Mouse (Mus musculus): ENCODE measurements around the gene Cacna1f. TPM values are rescaled to one million over a fixed set of nuclear protein-coding genes. Genes with fewer than 3 reads are reported as not detected.

The Cacna1f gene
- polyA plus RNA-seq, 1 experiment from 2014 or later: 0.49 TPM

DNA sequence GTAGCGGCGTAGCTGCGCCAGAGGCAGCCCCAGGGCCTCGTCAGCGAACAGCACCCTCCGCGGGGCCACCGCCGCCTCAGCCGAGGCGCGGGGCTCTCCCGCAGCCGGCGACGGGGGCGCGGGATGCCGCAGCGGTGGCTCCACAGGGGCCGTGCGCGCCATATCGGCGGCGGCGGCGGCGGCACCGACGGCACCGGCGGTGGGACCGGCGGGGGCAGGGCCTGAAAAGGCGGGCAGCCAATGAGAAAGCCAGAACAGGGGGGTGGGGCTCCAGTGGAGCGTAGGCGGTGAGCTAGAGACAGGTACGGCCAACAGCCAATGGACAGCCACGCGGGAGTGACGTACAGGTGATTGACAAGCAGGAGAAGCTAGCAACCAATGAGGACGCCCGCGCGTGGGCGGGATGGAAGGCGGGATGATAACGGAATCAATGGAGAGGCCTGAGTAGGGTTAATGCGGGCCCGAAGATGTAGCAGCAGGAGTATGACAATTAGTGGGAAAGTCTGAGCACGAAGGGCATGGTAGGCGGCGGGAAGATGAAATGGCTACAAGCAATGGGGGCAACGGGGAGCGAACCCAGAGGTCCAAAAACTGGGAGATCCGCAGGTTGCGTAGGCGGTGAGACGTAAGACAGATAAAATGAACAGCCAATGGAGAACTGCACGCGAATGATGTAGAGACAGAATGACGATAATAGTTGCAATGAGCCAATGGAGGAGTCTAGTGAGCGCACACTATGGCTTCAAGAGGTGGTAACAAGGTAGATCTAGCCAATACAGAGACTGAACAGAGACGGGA lies 32.6 kb upstream of the Cacna1f start, which contains the start of gene Ppp1r3f:
Gene Ppp1r3f, minus strand, starts transcription at position 197 of the 798 bp plus-strand sequence.
- H3K9me3 ChIP-seq (replicated peaks; ENCODE audit: control insufficient read depth, low read length, poor library complexity, severe bottlenecking): no peaks in the 10 kb centered on the region
- H3K36me3 ChIP-seq (ENCODE audit: control insufficient read depth, insufficient read depth, low read length): no peaks in the 10 kb centered on the region
- H3K27me3 ChIP-seq (ENCODE audit: control insufficient read depth, insufficient read depth, low read depth, low read length): no peaks in the 10 kb centered on the region
- peak within 1 kb of the TSS; percentile 72 for H3K9ac ChIP-seq (ENCODE audit: low read depth, low read length)
- peak within 1 kb of the TSS; percentile 52 for H3K4me3 ChIP-seq (ENCODE audit: low read depth, low read length)
- H3K27ac ChIP-seq (ENCODE audit: low read length): peak within 1 kb of the TSS; percentile 92
- H3K4me2 ChIP-seq (ENCODE audit: low read length): peak within 1 kb of the TSS; percentile 58
- peaks cover 28% of the 10 kb centered on the region for H3K4me1 ChIP-seq (ENCODE audit: control insufficient read depth, insufficient read depth, low read length)
- 25% methylated on average over 34 of the region's 65 CpGs for WGBS
- ATAC-seq: peak; percentile 98

DNA sequence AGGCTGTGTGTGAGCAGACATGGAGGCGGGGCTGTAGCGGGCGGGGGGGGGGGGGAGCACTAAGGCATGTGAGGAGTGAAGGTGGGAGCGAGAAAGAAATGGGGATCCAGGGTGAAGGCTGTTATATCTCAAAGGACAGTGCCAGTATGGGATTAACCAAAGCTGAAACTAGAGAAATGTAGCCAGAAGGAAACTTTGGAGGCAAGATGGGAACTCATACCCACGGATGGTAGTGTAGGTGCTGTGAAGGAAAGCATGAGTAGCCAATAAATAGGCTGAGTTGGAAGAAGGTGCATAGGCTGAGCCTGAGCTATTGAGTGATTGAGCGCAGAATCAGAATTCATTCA lies 32.0 kb upstream of the Cacna1f start:
- no peaks in the 10 kb centered on the region for H3K36me3 ChIP-seq (ENCODE audit: control insufficient read depth, insufficient read depth, low read length)
- peaks cover 28% of the 10 kb centered on the region for H3K4me1 ChIP-seq (ENCODE audit: control insufficient read depth, insufficient read depth, low read length)
- peak; percentile 19 for ATAC-seq
- H3K9ac ChIP-seq (ENCODE audit: low read depth, low read length): peak overlapping the region; percentile 42; the same call in 1 of the 2 replicates
- H3K27ac ChIP-seq (ENCODE audit: low read length): peak overlapping the region; percentile 92
- peak overlapping the region; percentile 52 for H3K4me3 ChIP-seq (ENCODE audit: low read depth, low read length)
- H3K4me2 ChIP-seq (ENCODE audit: low read length): peak overlapping the region; percentile 48
- no peaks in the 10 kb centered on the region for H3K27me3 ChIP-seq (ENCODE audit: control insufficient read depth, insufficient read depth, low read depth, low read length)
- 14% methylated on average over 5 of the region's 6 CpGs for WGBS
- H3K9me3 ChIP-seq (replicated peaks; ENCODE audit: control insufficient read depth, low read length, poor library complexity, severe bottlenecking): no peaks in the 10 kb centered on the region

DNA sequence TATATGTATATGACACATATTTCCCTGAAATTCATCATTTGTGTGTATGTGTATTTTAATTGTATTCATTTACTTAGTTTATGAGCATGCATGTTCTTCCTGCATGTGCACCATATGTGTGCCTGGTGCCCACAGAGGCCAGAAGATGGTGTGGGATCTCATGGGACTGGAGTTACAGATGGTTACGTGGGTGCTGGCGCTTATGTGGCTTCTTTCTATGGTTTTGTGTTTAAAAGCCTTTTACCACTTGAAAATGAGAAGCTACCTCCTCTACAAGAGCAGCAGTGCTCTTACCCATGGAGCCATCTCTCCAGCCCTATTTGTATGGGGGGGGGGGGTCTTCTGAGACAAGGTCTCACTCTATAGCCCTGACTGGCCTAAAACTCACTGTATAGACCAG lies 25.7 kb upstream of the Cacna1f start:
- Histone ChIP-seq H3K27me3 (ENCODE audit: control insufficient read depth, insufficient read depth, low read depth, low read length) (no peaks in the 10 kb centered on the region), H3K9me3 (replicated peaks; ENCODE audit: control insufficient read depth, low read length, poor library complexity, severe bottlenecking) (no peaks in the 10 kb centered on the region), H3K27ac (ENCODE audit: low read length) (no peak overlapping the region), H3K36me3 (ENCODE audit: control insufficient read depth, insufficient read depth, low read length) (no peaks in the 10 kb centered on the region), H3K9ac (ENCODE audit: low read depth, low read length) (no peak overlapping the region), H3K4me1 (ENCODE audit: control insufficient read depth, insufficient read depth, low read length) (no peaks in the 10 kb centered on the region), H3K4me2 (ENCODE audit: low read length) (no peak overlapping the region), H3K4me3 (ENCODE audit: low read depth, low read length) (no peak overlapping the region)
- ATAC-seq: no peak
- 93% methylated on average over 2 of the region's 2 CpGs for WGBS

DNA sequence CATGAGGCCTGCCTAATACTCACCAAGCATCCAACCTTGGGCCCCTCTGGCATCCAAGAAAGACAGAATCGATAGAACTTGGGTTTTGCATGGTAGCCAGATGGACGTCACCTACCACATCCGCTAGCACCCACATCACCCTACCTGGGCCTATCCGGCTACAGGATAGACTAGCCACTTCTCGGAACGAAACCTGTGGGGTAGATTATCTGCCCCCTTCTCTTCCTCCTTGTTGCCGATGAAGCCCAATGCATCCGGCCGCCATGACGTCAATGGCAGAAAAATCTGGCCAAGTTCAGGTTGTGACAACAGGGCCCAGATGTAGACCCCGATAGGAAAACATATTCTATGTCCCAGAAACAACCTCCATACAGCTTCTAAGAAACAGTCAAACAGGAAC lies 23.0 kb upstream of the Cacna1f start:
- H3K4me2 ChIP-seq (ENCODE audit: low read length): no peak overlapping the region
- no peak overlapping the region for H3K27ac ChIP-seq (ENCODE audit: low read length)
- H3K4me1 ChIP-seq (ENCODE audit: control insufficient read depth, insufficient read depth, low read length): no peaks in the 10 kb centered on the region
- no peaks in the 10 kb centered on the region for H3K36me3 ChIP-seq (ENCODE audit: control insufficient read depth, insufficient read depth, low read length)
- no peaks in the 10 kb centered on the region for H3K9me3 ChIP-seq (replicated peaks; ENCODE audit: control insufficient read depth, low read length, poor library complexity, severe bottlenecking)
- no peak overlapping the region for H3K4me3 ChIP-seq (ENCODE audit: low read depth, low read length)
- ATAC-seq: no peak
- H3K27me3 ChIP-seq (ENCODE audit: control insufficient read depth, insufficient read depth, low read depth, low read length): no peaks in the 10 kb centered on the region
- H3K9ac ChIP-seq (ENCODE audit: low read depth, low read length): no peak overlapping the region
- WGBS: 91% methylated on average over 11 of the region's 11 CpGs

DNA sequence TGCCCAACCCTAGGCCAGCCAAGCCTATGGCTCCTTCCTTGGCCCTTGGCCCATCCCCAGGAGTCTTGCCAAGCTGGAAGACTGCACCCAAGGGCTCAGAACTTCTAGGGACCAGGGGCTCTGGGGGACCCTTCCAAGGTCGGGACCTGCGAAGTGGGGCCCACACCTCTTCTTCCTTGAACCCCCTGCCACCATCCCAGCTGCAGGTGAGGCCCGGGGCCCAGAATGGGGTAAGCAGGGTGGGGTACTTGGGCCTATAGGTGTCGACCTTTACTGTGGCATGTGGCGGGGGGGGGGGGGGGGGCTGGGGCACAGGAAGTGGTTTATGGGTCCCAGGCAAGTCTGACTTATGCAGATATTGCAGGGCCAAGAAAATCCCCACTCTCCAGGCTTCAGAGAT lies 20.5 kb upstream of the Cacna1f start:
- no peaks in the 10 kb centered on the region for H3K36me3 ChIP-seq (ENCODE audit: control insufficient read depth, insufficient read depth, low read length)
- H3K4me3 ChIP-seq (ENCODE audit: low read depth, low read length): no peak overlapping the region
- no peaks in the 10 kb centered on the region for H3K4me1 ChIP-seq (ENCODE audit: control insufficient read depth, insufficient read depth, low read length)
- ATAC-seq: no peak
- H3K9ac ChIP-seq (ENCODE audit: low read depth, low read length): no peak overlapping the region
- no peaks in the 10 kb centered on the region for H3K9me3 ChIP-seq (replicated peaks; ENCODE audit: control insufficient read depth, low read length, poor library complexity, severe bottlenecking)
- no peak overlapping the region for H3K4me2 ChIP-seq (ENCODE audit: low read length)
- H3K27ac ChIP-seq (ENCODE audit: low read length): no peak overlapping the region
- no CpG with 5 or more reads among the region's 5 CpGs for WGBS
- no peaks in the 10 kb centered on the region for H3K27me3 ChIP-seq (ENCODE audit: control insufficient read depth, insufficient read depth, low read depth, low read length)

DNA sequence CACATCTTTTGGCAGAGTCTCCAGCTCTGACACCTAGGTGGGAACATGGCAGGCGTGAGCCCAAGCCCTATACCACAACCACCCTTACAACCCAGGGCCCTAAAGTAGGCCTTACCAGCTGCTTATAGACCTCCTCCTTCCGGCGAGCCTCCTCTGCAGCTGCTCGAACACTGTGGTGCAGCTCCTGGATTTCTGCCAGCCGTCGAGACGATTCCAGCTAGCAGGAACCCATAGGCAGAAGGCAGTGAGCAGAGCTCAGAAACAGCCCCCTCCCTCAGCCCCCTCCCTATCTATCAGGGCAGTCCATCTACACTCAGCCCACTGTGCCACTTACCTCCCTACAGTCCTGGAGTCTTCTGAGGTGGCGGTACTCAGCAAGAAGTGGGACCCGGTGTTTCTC lies 11.5 kb upstream of the Cacna1f start:
- Histone ChIP-seq H3K36me3 (ENCODE audit: control insufficient read depth, insufficient read depth, low read length) (peaks cover 2% of the 10 kb centered on the region; the same call in 1 of the 2 replicates), H3K27ac (ENCODE audit: low read length) (no peak overlapping the region), H3K4me3 (ENCODE audit: low read depth, low read length) (no peak overlapping the region), H3K9ac (ENCODE audit: low read depth, low read length) (no peak overlapping the region), H3K27me3 (ENCODE audit: control insufficient read depth, insufficient read depth, low read depth, low read length) (no peaks in the 10 kb centered on the region), H3K4me1 (ENCODE audit: control insufficient read depth, insufficient read depth, low read length) (no peaks in the 10 kb centered on the region), H3K4me2 (ENCODE audit: low read length) (no peak overlapping the region), H3K9me3 (replicated peaks; ENCODE audit: control insufficient read depth, low read length, poor library complexity, severe bottlenecking) (no peaks in the 10 kb centered on the region)
- ATAC-seq: no peak
- 91% methylated on average over 9 of the region's 9 CpGs for WGBS

DNA sequence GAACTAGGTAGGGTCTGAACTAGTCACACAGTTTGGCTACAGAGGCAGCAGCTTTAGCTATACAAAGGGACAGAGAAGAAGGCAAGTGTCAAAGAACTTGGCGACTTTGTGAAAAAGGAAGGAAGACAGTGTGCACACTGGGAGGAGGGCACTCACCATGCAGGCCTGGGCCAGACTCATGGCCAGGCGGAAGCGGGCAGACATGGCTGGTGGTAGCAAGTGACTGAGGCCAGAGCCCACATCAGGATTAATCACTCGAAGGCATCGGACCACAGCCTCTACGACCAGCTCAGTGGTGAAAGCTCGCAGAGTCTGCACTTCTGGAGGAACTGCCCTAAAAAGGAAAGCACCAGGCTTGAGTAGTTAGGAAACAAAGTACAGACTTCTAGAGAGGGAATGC lies 2.9 kb upstream of the Cacna1f start:
- ATAC-seq: no peak
- H3K36me3 ChIP-seq (ENCODE audit: control insufficient read depth, insufficient read depth, low read length): no peaks in the 10 kb centered on the region
- H3K4me3 ChIP-seq (ENCODE audit: low read depth, low read length): no peak overlapping the region
- no peaks in the 10 kb centered on the region for H3K9me3 ChIP-seq (replicated peaks; ENCODE audit: control insufficient read depth, low read length, poor library complexity, severe bottlenecking)
- H3K4me2 ChIP-seq (ENCODE audit: low read length): no peak overlapping the region; the same call in 1 of the 2 replicates
- H3K27me3 ChIP-seq (ENCODE audit: control insufficient read depth, insufficient read depth, low read depth, low read length): no peaks in the 10 kb centered on the region
- WGBS: 91% methylated on average over 7 of the region's 7 CpGs
- peaks cover 8% of the 10 kb centered on the region; the same call in 1 of the 2 replicates for H3K4me1 ChIP-seq (ENCODE audit: control insufficient read depth, insufficient read depth, low read length)
- H3K27ac ChIP-seq (ENCODE audit: low read length): no peak overlapping the region
- no peak overlapping the region for H3K9ac ChIP-seq (ENCODE audit: low read depth, low read length)

DNA sequence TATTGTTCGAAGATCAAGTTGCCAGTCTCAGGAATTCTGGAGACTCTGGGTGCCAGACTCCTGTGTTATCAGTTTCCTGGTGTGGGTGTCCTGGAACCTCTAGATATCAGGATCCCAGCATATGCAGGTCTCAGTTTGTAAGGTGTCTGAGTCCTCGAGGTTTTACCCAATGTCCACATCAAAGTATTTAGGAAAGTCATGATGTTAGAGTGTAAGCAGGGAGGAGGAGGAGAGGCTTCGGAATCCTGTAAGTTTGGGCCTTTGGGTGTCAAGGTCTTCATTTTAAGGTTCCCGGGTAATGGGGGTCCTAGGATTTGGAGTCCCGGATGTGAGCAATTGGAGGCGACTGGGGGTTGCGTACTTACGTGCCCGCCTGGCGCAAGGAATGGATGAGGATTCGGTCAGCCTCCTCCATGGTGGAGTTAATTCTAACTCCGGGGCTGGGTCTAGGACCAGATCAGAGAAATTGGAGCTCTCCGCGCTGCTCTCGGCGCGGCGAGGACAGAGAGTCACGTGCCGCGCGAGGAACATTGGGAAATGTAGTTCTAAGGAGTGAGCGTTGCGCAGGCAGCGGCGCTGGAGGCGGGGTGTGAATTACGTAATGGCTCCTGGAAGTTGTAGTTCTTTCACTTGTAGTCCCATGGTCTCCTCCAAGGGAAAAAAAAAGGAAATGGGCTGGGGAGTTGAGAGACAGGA lies 1.9 kb upstream of the Cacna1f start, which contains the start of gene Ccdc22:
Gene Ccdc22, minus strand, starts transcription at position 639 of the 696 bp plus-strand sequence.
- peak within 1 kb of the TSS; percentile 57 for H3K9ac ChIP-seq (ENCODE audit: low read depth, low read length)
- no peaks in the 10 kb centered on the region for H3K27me3 ChIP-seq (ENCODE audit: control insufficient read depth, insufficient read depth, low read depth, low read length)
- H3K4me3 ChIP-seq (ENCODE audit: low read depth, low read length): peak within 1 kb of the TSS; percentile 41
- H3K4me2 ChIP-seq (ENCODE audit: low read length): peak within 1 kb of the TSS; percentile 60
- WGBS: 24% methylated on average over 28 of the region's 28 CpGs
- peaks cover 8% of the 10 kb centered on the region; the same call in 1 of the 2 replicates for H3K4me1 ChIP-seq (ENCODE audit: control insufficient read depth, insufficient read depth, low read length)
- peak; percentile 94 for ATAC-seq
- no peaks in the 10 kb centered on the region for H3K9me3 ChIP-seq (replicated peaks; ENCODE audit: control insufficient read depth, low read length, poor library complexity, severe bottlenecking)
- H3K27ac ChIP-seq (ENCODE audit: low read length): peak within 1 kb of the TSS; percentile 71
- no peaks in the 10 kb centered on the region for H3K36me3 ChIP-seq (ENCODE audit: control insufficient read depth, insufficient read depth, low read length)

DNA sequence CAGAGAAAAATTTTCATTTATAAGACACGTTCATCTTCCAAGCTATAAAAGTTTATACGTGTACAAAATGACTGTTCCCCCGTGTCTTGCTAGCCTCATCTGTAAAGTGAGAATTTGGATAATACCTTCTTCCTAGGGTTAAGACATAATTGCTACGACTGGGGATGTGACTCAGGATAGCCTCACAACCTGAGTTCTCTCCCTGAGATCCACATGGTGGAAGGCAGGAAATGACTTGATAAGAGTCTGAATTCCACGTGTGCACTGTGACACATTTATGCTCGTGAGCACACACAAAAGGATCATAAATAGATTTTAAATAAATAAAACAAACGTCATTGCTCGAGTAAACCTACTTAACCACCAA lies 1.3 kb upstream of the Cacna1f start:
- no peaks in the 10 kb centered on the region for H3K9me3 ChIP-seq (replicated peaks; ENCODE audit: control insufficient read depth, low read length, poor library complexity, severe bottlenecking)
- no peaks in the 10 kb centered on the region for H3K27me3 ChIP-seq (ENCODE audit: control insufficient read depth, insufficient read depth, low read depth, low read length)
- no peaks in the 10 kb centered on the region for H3K36me3 ChIP-seq (ENCODE audit: control insufficient read depth, insufficient read depth, low read length)
- H3K9ac ChIP-seq (ENCODE audit: low read depth, low read length): no peak overlapping the region
- no peak overlapping the region for H3K27ac ChIP-seq (ENCODE audit: low read length)
- H3K4me1 ChIP-seq (ENCODE audit: control insufficient read depth, insufficient read depth, low read length): peaks cover 8% of the 10 kb centered on the region; the same call in 1 of the 2 replicates
- WGBS: 48% methylated on average over 8 of the region's 8 CpGs
- no peak overlapping the region for H3K4me2 ChIP-seq (ENCODE audit: low read length)
- H3K4me3 ChIP-seq (ENCODE audit: low read depth, low read length): no peak overlapping the region; the same call in 1 of the 2 replicates
- peak; percentile 19 for ATAC-seq

Measured in midbrain, embryonic 16.5 days (tissue).